Mouse (Mus musculus) neural tube, embryonic 13.5 days (tissue): ENCODE results near the gene Slitrk6. TPM values are rescaled to one million over a fixed set of nuclear protein-coding genes. Genes with fewer than 3 reads are reported as not detected.

Experiments
- ATAC-seq: fragments of 200-750 bp; cut with Nextera tagmentation; 2 replicates; pipeline ENCODE4 v1.8.0; 2017; ENCODE audit warnings: low read depth, mild to moderate bottlenecking, moderate TSS enrichment, moderate library complexity
- H3K27ac ChIP-seq: fragments of 300-500 bp; sonication (generic); replicated peaks from 2 replicates; pipeline ENCODE4 v1.5.1; 2015; ENCODE audit warnings: moderate library complexity, mild to moderate bottlenecking, inconsistent platforms
- H3K27me3 ChIP-seq: fragments of 300-500 bp; sonication (generic); 2 replicates; pipeline ENCODE4 v1.6.1; 2015; ENCODE audit warnings: mild to moderate bottlenecking, inconsistent platforms
- H3K36me3 ChIP-seq: fragments of 300-500 bp; sonication (generic); 2 replicates; pipeline ENCODE4 v1.6.1; 2015; ENCODE audit warnings: mild to moderate bottlenecking, inconsistent platforms
- H3K4me1 ChIP-seq: fragments of 300-500 bp; sonication (generic); replicated peaks from 2 replicates; pipeline ENCODE4 v1.6.1; 2015; ENCODE audit warnings: inconsistent platforms
- H3K4me2 ChIP-seq: fragments of 300-500 bp; sonication (generic); 2 replicates; pipeline ENCODE4 v1.6.1; 2015; ENCODE audit warnings: inconsistent platforms, mild to moderate bottlenecking, moderate library complexity
- H3K4me3 ChIP-seq: fragments of 300-500 bp; sonication (generic); 2 replicates; pipeline ENCODE4 v1.5.1; 2015; ENCODE audit warnings: mild to moderate bottlenecking, inconsistent platforms
- H3K9ac ChIP-seq: fragments of 300-500 bp; sonication (generic); 2 replicates; pipeline ENCODE4 v1.6.1; 2015; ENCODE audit warnings: moderate library complexity, mild to moderate bottlenecking, inconsistent platforms
- H3K9me3 ChIP-seq: fragments of 300-500 bp; sonication (generic); 2 replicates; pipeline ENCODE4 v1.6.1; 2016; ENCODE audit warnings: inconsistent platforms
- WGBS: fragments of 180-500 bp; shearing (Covaris S2); methylation state at CpG from one replicate; pipeline ENCODE4 v1.1.7; 2015; 5-methylcytosine and 5-hydroxymethylcytosine counted together
- polyA plus RNA-seq: library from polyadenylated mRNA; unstranded; fragments of >200 nt; fragmentation: Nextera tagmentation; extraction: Ambion mirVana; gene quantifications from 2 replicates; pipeline ENCODE4 v1.2.1, GENCODE M21; 2015

Gene Slitrk6
- polyA plus RNA-seq = 2.1 and 2.9 TPM in 2 replicates

GRCm38 (mm10) chr14:110754484-110755307 lies at the start of gene Slitrk6:
Slitrk6 (minus strand) TSS chr14:110755149.
- ATAC-seq = peak; percentile 74
- Histone ChIP-seq H3K9me3 (no peaks in the 10 kb centered on the region), H3K27me3 (no peaks in the 10 kb centered on the region), H3K4me2 (peak within 1 kb of the TSS; percentile 43), H3K27ac (no peak within 1 kb of the TSS), H3K4me3 (peak within 1 kb of the TSS; percentile 29), H3K9ac (peak within 1 kb of the TSS; percentile 26; the same call in 1 of the 2 replicates), H3K4me1 (peaks cover 7% of the 10 kb centered on the region; the same call in 1 of the 2 replicates), H3K36me3 (no peaks in the 10 kb centered on the region)
- 42% methylated on average over 11 of the region's 11 CpGs for WGBS

GRCm38 (mm10) chr14:110777546-110777945 lies 22.6 kb upstream of the Slitrk6 start:
- Histone ChIP-seq H3K27me3 (no peaks in the 10 kb centered on the region), H3K9ac (no peak overlapping the region), H3K4me1 (no peaks in the 10 kb centered on the region), H3K36me3 (no peaks in the 10 kb centered on the region), H3K9me3 (no peaks in the 10 kb centered on the region), H3K4me3 (no peak overlapping the region), H3K4me2 (no peak overlapping the region), H3K27ac (no peak overlapping the region)
- ATAC-seq = no peak

- WGBS = 93% methylated on average over 1 of the region's 1 CpGs
- H3K4me2 ChIP-seq = no peak overlapping the region
- H3K9ac ChIP-seq = no peak overlapping the region
- no peaks in the 10 kb centered on the region for H3K27me3 ChIP-seq
- no peak for ATAC-seq
- no peaks in the 10 kb centered on the region for H3K36me3 ChIP-seq
- H3K4me3 ChIP-seq = no peak overlapping the region
- H3K9me3 ChIP-seq = no peaks in the 10 kb centered on the region
- H3K4me1 ChIP-seq = no peaks in the 10 kb centered on the region
- no peak overlapping the region for H3K27ac ChIP-seq
Measured at GRCm38 (mm10) chr14:110770694-110771093, 15.7 kb upstream of the Slitrk6 start.

GRCm38 (mm10) chr14:110762588-110763220 lies 7.8 kb upstream of the Slitrk6 start:
- Histone ChIP-seq H3K27me3 (no peaks in the 10 kb centered on the region), H3K4me1 (no peaks in the 10 kb centered on the region), H3K9me3 (no peaks in the 10 kb centered on the region), H3K27ac (no peak overlapping the region), H3K4me2 (no peak overlapping the region), H3K9ac (no peak overlapping the region), H3K36me3 (no peaks in the 10 kb centered on the region), H3K4me3 (no peak overlapping the region)
- ATAC-seq = no peak
- WGBS = 19% methylated on average over 7 of the region's 7 CpGs

- Histone ChIP-seq H3K9ac (no peak overlapping the region), H3K27ac (no peak overlapping the region), H3K9me3 (no peaks in the 10 kb centered on the region), H3K4me1 (no peaks in the 10 kb centered on the region), H3K4me3 (no peak overlapping the region), H3K27me3 (no peaks in the 10 kb centered on the region), H3K4me2 (no peak overlapping the region), H3K36me3 (no peaks in the 10 kb centered on the region)
- WGBS = 63% methylated on average over 1 of the region's 1 CpGs
- no peak for ATAC-seq
Measured at GRCm38 (mm10) chr14:110760909-110761308, 6.0 kb upstream of the Slitrk6 start.

DNA sequence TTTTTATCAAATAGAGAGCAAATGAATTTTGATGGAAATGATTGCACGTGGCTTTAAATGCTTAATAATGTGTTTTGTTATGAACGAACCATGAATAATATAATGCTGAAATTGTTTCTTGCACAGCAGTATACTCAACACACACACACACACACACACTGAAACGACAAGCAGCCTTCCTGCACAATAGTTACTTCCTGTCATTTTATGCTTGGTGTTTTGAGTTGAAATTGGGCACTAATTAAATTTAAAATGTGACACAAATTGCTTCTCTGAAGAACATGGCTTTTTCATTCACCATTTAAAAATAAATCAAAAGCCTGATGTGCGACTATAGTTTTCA lies 330 bp upstream of the Slitrk6 start:
- Histone ChIP-seq H3K9me3 (no peaks in the 10 kb centered on the region), H3K9ac (0 out of 2 replicates have a peak overlapping the region, but pooled peaks have one; percentile 26), H3K4me1 (peaks cover 7% of the 10 kb centered on the region; the same call in 1 of the 2 replicates), H3K4me3 (no peak overlapping the region), H3K36me3 (no peaks in the 10 kb centered on the region), H3K27me3 (no peaks in the 10 kb centered on the region), H3K4me2 (peak overlapping the region; percentile 43), H3K27ac (no peak overlapping the region)
- 45% methylated on average over 4 of the region's 4 CpGs for WGBS
- ATAC-seq = no peak; the same call in 1 of the 2 replicates

DNA sequence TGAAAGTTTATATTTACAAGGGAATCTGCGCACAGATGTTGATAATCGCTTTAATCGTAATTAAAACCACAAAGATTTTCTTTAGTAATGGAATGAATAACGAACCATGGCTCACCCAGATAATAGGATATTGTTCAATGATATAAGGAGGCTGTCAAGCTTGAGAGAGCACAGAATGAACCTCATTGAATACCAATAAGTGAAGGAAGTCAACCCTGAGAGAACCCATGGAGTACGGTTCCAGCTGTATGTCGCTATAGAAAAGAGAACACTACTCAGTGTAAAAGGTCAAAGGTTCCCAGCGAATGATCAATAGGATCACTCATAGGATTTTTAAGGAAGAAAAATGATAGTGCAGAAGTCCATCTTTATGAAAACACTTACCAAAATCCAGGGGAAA lies 15.1 kb downstream of the Slitrk6 start:
- no peak overlapping the region for H3K27ac ChIP-seq
- no peaks in the 10 kb centered on the region for H3K36me3 ChIP-seq
- no peaks in the 10 kb centered on the region; the same call in 1 of the 2 replicates for H3K4me1 ChIP-seq
- H3K4me2 ChIP-seq = no peak overlapping the region
- H3K27me3 ChIP-seq = no peaks in the 10 kb centered on the region
- WGBS = 14% methylated on average over 7 of the region's 7 CpGs
- H3K9me3 ChIP-seq = no peaks in the 10 kb centered on the region
- H3K4me3 ChIP-seq = no peak overlapping the region
- peak; percentile 61; the same call in 1 of the 2 replicates for ATAC-seq
- H3K9ac ChIP-seq = no peak overlapping the region

DNA sequence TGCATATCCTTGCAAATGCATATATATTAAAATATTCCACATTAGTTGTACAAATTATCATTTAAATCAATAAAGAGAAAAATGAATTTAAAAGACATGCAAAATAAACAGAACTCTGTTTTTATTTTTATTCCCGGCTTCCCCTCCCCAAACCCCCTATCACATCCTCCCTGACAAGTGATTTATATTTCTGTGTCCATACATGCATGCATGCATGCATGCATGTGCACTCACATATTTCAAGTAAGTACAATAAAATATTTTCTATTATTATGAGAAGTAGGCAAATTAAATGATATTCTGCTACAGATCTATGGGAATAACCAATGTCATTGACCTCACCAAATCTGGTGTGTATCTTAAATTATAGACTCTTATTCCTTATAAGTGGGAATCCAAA lies 15.6 kb downstream of the Slitrk6 start:
- H3K27ac ChIP-seq = no peak overlapping the region
- no peak for ATAC-seq
- no peaks in the 10 kb centered on the region for H3K9me3 ChIP-seq
- 33% methylated on average over 1 of the region's 1 CpGs for WGBS
- H3K9ac ChIP-seq = no peak overlapping the region
- H3K4me1 ChIP-seq = no peaks in the 10 kb centered on the region; the same call in 1 of the 2 replicates
- H3K27me3 ChIP-seq = no peaks in the 10 kb centered on the region
- no peak overlapping the region for H3K4me2 ChIP-seq
- no peaks in the 10 kb centered on the region for H3K36me3 ChIP-seq
- no peak overlapping the region for H3K4me3 ChIP-seq

DNA sequence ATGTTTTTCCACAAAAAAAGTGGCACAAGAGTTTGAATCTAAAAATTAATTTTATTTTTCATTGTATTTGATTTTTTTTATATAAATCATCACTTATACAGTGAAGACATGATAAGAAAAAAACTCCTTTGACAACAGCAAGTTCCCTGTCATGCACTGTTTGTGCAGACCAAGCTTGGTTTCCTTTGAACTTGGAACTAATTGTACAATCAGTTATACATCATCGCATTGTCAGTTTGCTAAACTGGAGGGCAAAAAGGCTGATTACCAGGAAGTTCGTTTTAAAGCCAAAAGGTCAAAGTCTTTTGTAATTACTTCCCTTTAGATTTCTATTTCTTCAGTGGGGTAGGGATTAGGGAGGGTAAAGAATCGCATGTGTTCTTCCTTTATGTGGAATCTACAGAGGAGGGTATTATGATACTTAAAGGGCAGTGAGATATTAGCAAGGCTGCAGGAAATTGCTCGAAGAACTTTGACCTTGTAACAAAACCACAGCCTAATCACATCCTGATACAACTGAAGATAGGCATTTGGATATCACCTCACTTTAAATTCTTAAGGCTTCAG lies 26.5 kb downstream of the Slitrk6 start:
- Histone ChIP-seq H3K27ac (no peak overlapping the region), H3K4me3 (no peak overlapping the region), H3K4me2 (no peak overlapping the region), H3K4me1 (0 out of 2 replicates have a peak, but pooled peaks cover 7% of the 10 kb centered on the region), H3K36me3 (no peaks in the 10 kb centered on the region), H3K9ac (no peak overlapping the region), H3K27me3 (no peaks in the 10 kb centered on the region), H3K9me3 (no peaks in the 10 kb centered on the region)
- 29% methylated on average over 4 of the region's 4 CpGs for WGBS
- no peak for ATAC-seq

DNA sequence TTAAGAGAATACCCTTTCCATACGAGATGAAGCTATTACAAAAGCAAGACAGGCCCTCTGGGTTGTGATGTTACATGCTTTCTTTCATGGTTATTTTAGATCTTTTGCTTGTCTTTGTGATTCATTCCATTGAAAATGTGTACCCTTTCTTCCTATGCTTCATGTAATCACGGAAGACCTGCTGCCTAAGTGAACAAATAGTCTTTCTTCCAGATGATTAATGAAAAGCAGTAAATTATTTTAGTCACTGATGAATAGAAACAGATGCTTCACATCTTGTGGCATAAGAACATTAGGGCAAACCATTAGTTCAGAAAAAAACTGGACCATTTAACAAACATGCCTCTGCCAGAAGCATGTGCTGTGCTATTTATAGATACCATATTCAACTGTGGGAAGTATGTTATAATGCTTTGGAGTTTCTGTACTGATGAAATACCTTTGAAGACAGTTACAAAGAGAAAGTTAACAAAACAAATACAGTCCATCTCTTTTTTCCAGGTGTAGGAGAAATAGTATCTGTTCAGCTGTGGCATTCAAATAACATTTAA lies 30.8 kb downstream of the Slitrk6 start:
- Histone ChIP-seq H3K36me3 (no peaks in the 10 kb centered on the region), H3K27ac (no peak overlapping the region), H3K9me3 (no peaks in the 10 kb centered on the region), H3K4me1 (0 out of 2 replicates have a peak, but pooled peaks cover 7% of the 10 kb centered on the region), H3K4me2 (no peak overlapping the region), H3K4me3 (no peak overlapping the region), H3K9ac (no peak overlapping the region), H3K27me3 (peaks cover 6% of the 10 kb centered on the region; the same call in 1 of the 2 replicates)
- 0 out of 2 replicates have a peak, but pooled peaks have one; percentile 15 for ATAC-seq
- 0% methylated on average over 2 of the region's 2 CpGs for WGBS
